Mouse (Mus musculus): Measurements from ENCODE around the gene Stab2. TPM values are rescaled to one million over a fixed set of nuclear protein-coding genes. Genes with fewer than 3 reads are reported as not detected.
A peak's percentile ranks its signal among the peaks of the same experiment; 100 is the strongest.

The Stab2 gene
- total RNA-seq (2021): under 1 TPM; 0.29 to 0.45 TPM
- 0.28 and 0.67 TPM in 2 replicates for polyA plus RNA-seq (2012; rRNA removed)
- long read RNA-seq: 0 reads

- DNase-seq: no peak
Measured at GRCm38 (mm10) chr10:87007385-87008214, at the start of gene Stab2. Stab2 (minus strand) TSS chr10:87008025.

DNA sequence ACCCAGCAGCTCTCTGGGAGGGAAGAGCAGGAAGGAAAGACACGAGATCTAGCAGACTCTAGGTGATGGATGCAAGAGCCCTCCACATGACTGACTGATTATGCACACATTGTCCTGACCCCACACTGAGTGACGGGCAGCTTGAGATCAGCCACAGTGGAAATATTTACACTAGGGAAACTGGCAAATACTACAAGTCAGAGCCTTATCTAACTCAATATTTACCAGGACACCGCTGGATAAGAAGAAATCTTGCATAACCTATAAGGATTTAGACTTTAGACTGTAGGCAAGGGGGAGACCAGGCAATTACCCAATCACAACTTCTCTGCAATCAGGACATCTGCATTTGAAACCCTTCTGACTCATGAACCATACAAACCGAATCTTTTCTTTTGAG, 43.9 kb upstream of the Stab2 start:
- no peak for DNase-seq

DNA sequence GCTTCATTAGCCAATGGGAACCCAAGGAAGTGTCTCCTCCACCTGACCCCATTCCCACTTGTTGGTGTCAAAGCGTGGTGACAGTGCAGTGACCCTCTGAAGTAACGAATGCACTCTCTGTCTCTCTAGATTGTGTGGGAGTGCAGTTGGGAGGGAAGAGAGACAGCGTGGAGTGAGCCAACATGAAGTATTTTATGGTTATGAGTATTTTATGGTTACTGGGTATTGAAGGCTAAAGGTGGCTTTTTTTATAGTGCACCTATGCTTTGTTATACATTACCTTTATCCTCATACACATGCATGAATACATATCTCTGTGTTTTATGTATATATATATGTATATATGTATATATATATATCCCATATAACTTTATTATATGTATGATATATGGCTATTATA, 41.4 kb upstream of the Stab2 start:
- DNase-seq: no peak

GRCm38 (mm10) chr10:87046931-87047468, 39.2 kb upstream of the Stab2 start:
- DNase-seq: no peak

DNA sequence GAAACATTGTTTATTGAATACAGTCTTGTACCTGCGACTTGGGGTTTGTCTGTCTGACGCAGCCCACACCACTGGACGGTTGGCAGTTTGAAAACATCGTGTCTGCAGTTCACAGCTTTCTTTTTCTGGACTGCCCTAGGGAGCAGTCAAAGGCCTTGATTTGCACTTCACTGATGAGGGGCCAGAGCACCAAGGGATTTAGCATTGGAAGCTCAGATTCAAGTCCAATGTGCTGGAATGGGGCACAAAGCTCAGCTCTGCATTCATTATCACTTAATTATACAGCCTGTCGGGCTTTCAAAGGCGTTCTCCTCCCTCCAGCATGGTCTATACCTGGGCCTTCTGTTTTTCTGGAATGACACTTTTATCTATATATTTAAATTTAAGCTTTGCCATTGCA, 38.6 kb upstream of the Stab2 start:
- DNase-seq: no peak

- DNase-seq: no peak
Measured at GRCm38 (mm10) chr10:87045273-87045672, 37.4 kb upstream of the Stab2 start.

GRCm38 (mm10) chr10:87041265-87041664, 33.4 kb upstream of the Stab2 start:
- DNase-seq: no peak

- no peak for DNase-seq
Measured at GRCm38 (mm10) chr10:87039800-87040199, 32.0 kb upstream of the Stab2 start.

GRCm38 (mm10) chr10:87039340-87039739, 31.5 kb upstream of the Stab2 start:
- no peak for DNase-seq

DNA sequence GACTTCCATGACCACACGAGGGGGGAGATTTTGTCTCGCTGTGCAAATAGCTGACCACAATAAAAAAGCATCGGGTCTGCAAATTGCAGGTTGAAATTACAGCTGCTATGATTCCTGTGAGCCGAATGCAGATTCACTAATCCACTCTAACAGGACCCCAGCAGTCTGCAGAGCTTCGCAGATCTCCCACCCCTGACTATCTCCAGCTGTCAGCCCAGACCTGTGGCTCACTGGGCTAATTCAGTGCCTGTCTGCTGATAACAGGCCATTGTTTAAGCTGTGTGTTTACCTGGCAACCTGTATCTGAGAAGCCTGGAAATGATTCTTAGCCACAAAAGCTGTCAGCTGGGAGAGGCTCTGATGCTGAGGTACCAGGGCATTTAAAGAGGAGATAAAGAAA, 29.2 kb upstream of the Stab2 start:
- no peak for DNase-seq

- DNase-seq: no peak
Measured at GRCm38 (mm10) chr10:87036271-87036703, 28.5 kb upstream of the Stab2 start.

GRCm38 (mm10) chr10:87035866-87036265, 28.0 kb upstream of the Stab2 start:
- DNase-seq: no peak

DNA sequence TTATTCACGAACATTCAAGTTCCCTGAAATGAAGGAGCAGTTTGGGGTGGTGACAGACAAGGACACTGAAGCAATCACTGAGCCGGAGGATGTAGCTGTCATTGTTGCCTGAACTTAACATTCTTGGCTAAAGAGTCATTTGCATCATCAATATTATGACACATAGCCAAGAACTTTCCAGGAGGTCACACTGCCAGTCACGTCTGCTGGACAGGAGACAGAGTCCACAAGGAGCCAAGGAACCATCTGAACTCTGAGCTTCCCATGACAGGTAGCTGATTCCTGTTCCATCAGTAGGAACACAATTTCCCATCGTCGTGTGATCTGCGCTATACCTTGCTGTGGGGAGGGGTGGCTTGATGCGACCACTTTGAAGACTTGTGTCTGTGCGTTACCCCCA, 24.9 kb upstream of the Stab2 start:
- DNase-seq: peak; percentile 57

- DNase-seq: peak; percentile 82
Measured at GRCm38 (mm10) chr10:87024884-87025283, 17.1 kb upstream of the Stab2 start.

DNA sequence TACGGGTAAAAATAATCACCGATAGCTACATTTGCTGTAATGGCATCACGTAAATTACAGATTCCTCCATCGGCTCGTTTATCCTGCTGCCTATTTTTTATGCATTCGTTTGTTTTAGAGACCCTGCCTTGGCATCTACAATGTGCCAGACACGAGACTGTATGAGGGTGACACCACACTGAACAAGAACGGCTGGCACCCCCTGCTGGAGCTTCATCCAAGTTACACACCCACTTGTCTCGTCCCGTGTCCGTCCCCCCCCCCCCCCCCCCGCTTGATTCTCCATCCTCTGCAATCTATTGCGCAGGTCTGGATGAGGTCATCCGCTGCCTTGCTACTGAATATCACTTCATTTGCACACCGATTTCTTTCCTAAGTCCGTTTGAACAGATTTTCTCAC, 12.9 kb upstream of the Stab2 start:
- peak; percentile 44 for DNase-seq

- DNase-seq: no peak
Measured at GRCm38 (mm10) chr10:87018876-87019275, 11.1 kb upstream of the Stab2 start.

GRCm38 (mm10) chr10:87016151-87016692, 8.4 kb upstream of the Stab2 start:
- no peak for DNase-seq

DNA sequence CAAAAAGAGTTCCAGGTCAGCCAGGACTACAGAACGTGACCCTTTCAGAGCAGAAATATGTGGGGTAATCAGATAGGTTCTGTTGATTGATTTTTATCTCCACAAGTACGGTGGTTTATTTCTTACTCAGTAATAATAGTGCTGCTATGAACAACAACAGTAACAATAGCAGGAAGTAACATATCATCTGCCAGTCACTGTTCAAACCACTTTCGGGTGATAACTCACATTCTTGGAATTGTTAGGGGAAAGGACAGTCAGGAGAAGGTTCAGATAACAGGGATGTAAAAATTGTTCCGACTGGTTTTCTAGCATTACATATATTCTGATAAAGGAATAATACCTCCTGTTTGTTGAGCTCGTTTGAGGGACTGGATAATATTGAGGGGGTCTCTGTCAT, 7.6 kb upstream of the Stab2 start:
- no peak for DNase-seq

DNA sequence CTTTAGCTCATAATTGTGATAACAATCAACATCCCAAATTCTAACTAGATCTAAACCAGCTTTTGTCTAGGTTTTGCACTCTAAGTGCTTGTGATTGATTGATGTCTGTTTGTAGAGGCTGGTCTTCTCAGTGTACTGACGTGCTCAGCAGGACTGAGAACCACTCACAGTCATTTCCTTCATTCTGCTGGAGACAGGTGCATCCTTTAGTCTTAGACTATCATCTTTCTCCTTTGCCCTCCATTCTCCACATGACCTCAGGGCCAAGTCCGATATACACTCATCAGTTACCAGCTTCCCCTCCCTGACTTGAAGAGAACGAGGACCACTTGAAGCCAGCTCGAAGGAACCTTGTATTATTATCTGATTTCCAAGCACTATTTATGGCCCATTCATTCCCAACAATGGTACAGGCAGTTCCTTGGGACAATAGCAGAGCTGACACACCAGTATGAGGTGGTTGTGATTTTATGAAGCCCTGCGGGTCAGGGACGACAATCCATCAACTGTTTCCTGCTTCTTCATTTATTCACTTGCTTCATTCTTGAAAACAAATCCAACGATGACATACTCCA, 6.7 kb upstream of the Stab2 start:
- DNase-seq: no peak

DNA sequence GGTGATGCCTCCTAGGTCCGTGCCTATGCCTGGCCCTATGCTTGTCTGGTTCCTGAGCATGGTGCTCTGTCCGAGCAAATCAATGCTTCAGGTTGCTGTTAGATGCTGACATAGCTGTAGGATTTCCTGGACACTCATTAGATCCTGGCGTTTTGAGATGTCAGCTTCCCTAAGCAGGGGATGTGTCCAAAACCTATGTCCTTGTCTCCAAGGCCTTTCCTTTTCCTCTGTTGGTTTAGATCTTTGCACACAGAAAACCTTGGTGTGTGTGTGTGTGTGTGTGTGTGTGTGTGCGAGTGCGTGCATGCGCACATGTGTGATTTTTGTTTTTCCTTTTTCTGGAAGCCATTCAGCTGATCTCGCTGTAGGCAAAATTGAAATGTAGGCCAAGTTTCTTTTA, 4.3 kb upstream of the Stab2 start:
- no peak for DNase-seq

DNA sequence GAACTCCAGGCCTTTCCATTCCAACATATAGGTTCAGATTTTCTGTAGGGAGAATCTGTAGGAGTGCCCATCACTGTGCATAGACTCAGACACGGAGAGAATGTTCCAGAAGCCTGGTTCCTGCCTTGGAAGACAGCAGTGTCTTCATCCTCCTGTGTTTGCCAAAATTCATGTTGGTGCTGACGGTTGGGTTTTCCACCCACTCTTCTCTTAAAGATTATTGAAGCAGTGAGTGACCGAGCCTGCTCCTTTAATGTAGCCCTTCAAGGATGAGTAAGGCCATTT, 332 bp upstream of the Stab2 start:
- DNase-seq: no peak

GRCm38 (mm10) chr10:86992238-86992976, 15.4 kb downstream of the Stab2 start:
- peak; percentile 37 for DNase-seq

DNA sequence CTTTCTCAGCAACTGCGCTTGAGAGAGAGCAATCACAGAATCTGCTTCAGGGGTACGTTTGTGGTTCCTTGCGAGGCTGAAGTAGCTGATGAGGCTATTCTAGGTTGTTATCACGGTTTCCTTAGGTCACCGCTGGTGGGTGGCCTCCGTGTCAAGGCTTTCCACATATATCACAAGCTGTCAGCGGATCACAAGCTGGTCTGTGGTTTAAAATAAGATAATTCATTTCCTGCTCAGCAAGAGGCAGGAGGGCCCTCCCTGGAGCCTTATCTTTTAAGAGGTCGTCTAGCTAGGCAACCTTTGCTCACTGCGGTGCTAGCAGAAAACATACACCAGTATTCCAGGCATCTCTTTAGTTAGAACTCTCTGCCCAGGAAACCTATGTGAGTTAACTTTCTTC, 17.2 kb downstream of the Stab2 start:
- DNase-seq: peak; percentile 66

All from adrenal gland, adult 2 months (tissue).